Mouse (Mus musculus) midbrain, embryonic 13.5 days (tissue): Measurements from ENCODE around the gene Pigs. TPM values are rescaled to one million over a fixed set of nuclear protein-coding genes. Genes with fewer than 3 reads are reported as not detected.

Experiments
- ATAC-seq: fragments of 200-750 bp; cut with Nextera tagmentation; 2 replicates; pipeline ENCODE4 v1.8.0; 2017; ENCODE audit warnings: mild to moderate bottlenecking, moderate TSS enrichment, moderate library complexity
- H3K27ac ChIP-seq: fragments of 300-500 bp; sonication (generic); 2 replicates; pipeline ENCODE4 v1.5.1; 2015; ENCODE audit warnings: inconsistent platforms, mild to moderate bottlenecking, moderate library complexity
- H3K27me3 ChIP-seq: fragments of 300-500 bp; sonication (generic); 2 replicates; pipeline ENCODE4 v1.6.1; 2015; ENCODE audit warnings: mild to moderate bottlenecking, inconsistent platforms
- H3K36me3 ChIP-seq: fragments of 300-500 bp; sonication (generic); 2 replicates; pipeline ENCODE4 v1.6.1; 2015; ENCODE audit warnings: mild to moderate bottlenecking, inconsistent platforms
- H3K4me1 ChIP-seq: fragments of 300-500 bp; sonication (generic); replicated peaks from 2 replicates; pipeline ENCODE4 v1.6.1; 2015; ENCODE audit warnings: inconsistent platforms
- H3K4me2 ChIP-seq: fragments of 300-500 bp; sonication (generic); replicated peaks from 2 replicates; pipeline ENCODE4 v1.6.1; 2015; ENCODE audit warnings: moderate library complexity, mild to moderate bottlenecking, inconsistent platforms
- H3K4me3 ChIP-seq: fragments of 300-500 bp; sonication (generic); replicated peaks from 2 replicates; pipeline ENCODE4 v1.5.1; 2015; ENCODE audit warnings: mild to moderate bottlenecking, inconsistent platforms
- H3K9ac ChIP-seq: fragments of 300-500 bp; sonication (generic); replicated peaks from 2 replicates; pipeline ENCODE4 v1.6.1; 2015; ENCODE audit warnings: mild to moderate bottlenecking, inconsistent platforms
- H3K9me3 ChIP-seq: fragments of 300-500 bp; sonication (generic); 2 replicates; pipeline ENCODE4 v1.6.1; 2016; ENCODE audit warnings: mild to moderate bottlenecking, inconsistent platforms
- WGBS: fragments of 180-500 bp; shearing (Covaris S2); methylation state at CpG from one replicate; pipeline ENCODE4 v1.1.7; 2015; 5-methylcytosine and 5-hydroxymethylcytosine counted together
- polyA plus RNA-seq: library from polyadenylated mRNA; unstranded; fragments of >200 nt; fragmentation: Nextera tagmentation; extraction: Ambion mirVana; gene quantifications from 2 replicates; pipeline ENCODE4 v1.2.1, GENCODE M21; 2015

The Pigs gene
- polyA plus RNA-seq, 1 experiment from 2014 or later = 66.6 TPM

DNA sequence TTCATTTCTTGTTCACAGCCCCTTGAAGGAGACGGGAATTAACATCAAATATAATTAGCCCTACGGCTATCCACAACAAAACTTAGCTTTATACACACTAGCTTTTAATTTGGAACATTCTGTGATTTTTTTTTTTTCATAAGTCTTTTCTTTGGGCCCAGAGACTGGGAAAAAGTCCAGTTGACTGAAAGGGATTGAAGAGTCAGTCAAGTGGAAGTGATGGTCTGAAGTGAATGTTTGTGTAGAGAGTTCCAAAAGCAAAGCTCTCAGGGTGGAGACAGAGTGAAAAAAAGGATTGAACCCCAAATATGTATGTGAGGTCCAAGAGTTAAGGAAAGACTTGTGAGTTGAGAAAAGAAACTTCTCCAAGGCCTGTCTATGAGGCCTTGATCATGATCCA lies 9.8 kb upstream of the Pigs start:
- Histone ChIP-seq H3K27ac (no peak overlapping the region), H3K36me3 (peaks cover 75% of the 10 kb centered on the region), H3K9ac (no peak overlapping the region), H3K4me3 (no peak overlapping the region), H3K27me3 (no peaks in the 10 kb centered on the region), H3K9me3 (no peaks in the 10 kb centered on the region), H3K4me1 (peaks cover 8% of the 10 kb centered on the region; the same call in 1 of the 2 replicates), H3K4me2 (no peak overlapping the region)
- ATAC-seq = no peak
- 93% methylated on average over 2 of the region's 2 CpGs for WGBS

DNA sequence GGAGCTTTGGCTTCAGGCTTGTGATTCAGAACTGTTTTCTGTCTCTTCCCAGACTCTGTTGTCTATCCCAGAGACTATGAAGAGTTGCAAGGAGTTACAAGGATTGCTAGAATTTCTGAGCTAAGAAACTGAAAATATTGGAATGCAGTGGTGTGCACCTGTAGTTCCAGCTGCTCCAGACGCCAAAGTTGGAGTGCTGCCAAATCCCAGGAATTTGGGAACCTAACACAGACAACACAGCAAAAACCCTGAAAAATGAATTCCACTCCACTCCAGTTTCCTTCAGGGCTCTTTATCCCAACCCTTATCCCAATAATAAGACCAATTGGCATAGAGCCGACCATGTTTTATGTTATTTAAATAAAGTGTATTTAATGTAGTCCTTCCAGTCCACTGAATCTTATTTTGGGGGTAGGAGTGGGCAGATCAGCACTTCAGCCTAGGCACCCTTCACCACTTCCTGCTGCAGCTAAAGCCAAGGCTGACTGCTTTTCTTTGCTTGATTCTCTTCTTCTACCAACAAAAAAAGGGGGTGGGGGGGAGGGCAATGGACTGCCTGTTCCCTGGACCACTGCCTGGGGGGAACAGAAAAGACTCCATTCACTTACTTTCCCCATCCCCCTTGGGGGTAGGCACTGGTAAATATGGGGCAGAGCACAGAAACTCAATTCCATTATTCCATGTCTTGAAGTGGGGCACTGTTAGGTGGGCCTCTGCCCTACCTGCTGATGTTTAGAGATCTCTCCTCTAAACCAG lies 6.0 kb upstream of the Pigs start:
- H3K4me1 ChIP-seq = peaks cover 8% of the 10 kb centered on the region; the same call in 1 of the 2 replicates
- H3K9me3 ChIP-seq = no peaks in the 10 kb centered on the region
- H3K36me3 ChIP-seq = peaks cover 41% of the 10 kb centered on the region
- peak; percentile 40; the same call in 1 of the 2 replicates for ATAC-seq
- H3K27me3 ChIP-seq = no peaks in the 10 kb centered on the region
- no peak overlapping the region for H3K9ac ChIP-seq
- no peak overlapping the region for H3K27ac ChIP-seq
- 71% methylated on average over 2 of the region's 2 CpGs for WGBS
- H3K4me3 ChIP-seq = no peak overlapping the region
- H3K4me2 ChIP-seq = peak overlapping the region; percentile 29; the same call in 1 of the 2 replicates

DNA sequence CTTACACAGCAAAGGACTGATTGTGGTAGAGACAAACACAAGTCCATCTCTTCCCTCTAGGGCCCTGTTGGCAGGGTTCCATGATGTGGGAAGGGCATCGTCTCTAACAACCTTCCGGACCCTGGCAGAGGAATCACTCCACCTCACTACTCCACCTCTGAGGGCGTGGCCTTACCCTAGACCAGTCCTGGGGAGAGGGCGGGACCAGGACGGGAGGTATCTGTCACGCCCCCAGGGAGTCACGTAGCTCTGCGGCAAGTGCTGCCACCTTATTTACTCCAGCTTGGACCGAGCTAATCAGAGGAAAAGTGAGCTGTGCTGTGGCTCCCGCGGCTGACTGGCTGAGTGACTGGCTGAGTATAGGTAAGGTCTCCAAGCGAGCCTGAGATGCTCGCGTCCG lies 5.4 kb upstream of the Pigs start, which contains the start of gene Aldoc:
Aldoc (plus strand) TSS at position 109 of the 400 bp plus-strand sequence.
- H3K9me3 ChIP-seq = no peaks in the 10 kb centered on the region
- no peaks in the 10 kb centered on the region for H3K27me3 ChIP-seq
- H3K4me1 ChIP-seq = peaks cover 8% of the 10 kb centered on the region; the same call in 1 of the 2 replicates
- ATAC-seq = peak; percentile 84
- 12% methylated on average over 15 of the region's 15 CpGs for WGBS
- peak within 1 kb of the TSS; percentile 44 for H3K27ac ChIP-seq
- peak within 1 kb of the TSS; percentile 36; the same call in 1 of the 2 replicates for H3K9ac ChIP-seq
- peak within 1 kb of the TSS; percentile 29 for H3K4me2 ChIP-seq
- H3K4me3 ChIP-seq = peak within 1 kb of the TSS; percentile 17; the same call in 1 of the 2 replicates
- peaks cover 34% of the 10 kb centered on the region for H3K36me3 ChIP-seq

DNA sequence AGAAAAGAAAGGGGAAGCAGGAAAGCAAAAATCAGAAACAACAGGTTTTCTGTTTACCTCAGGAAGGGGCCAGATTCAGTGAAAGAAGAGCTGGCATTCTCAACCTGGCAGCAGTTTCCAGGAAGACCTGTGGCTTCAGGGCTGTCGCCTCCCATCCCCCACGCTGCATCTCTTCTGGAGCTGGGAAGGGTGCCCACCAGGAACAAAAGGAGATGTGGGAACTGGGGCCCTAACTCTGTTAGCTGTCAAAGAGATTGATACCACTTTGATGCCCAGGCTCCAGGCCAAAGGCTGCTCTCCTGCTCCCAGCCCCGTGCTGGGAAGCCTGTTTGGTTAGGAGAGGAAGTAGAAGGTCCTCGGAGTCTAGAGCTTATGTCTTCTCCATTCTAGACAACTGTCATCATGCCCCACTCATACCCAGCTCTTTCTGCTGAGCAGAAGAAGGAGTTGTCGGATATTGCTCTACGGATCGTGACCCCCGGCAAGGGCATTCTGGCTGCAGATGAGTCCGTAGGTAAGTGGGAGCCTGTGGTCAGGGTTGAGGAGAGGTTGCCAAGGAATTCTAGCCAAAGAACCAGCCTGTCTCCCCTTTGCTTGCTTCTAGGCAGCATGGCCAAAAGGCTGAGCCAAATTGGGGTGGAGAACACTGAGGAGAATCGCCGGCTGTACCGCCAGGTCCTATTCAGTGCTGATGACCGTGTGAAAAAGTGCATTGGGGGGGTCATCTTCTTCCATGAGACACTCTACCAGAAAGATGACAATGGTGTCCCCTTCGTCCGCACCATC lies 4.0 kb upstream of the Pigs start:
- no peaks in the 10 kb centered on the region for H3K9me3 ChIP-seq
- H3K4me3 ChIP-seq = no peak overlapping the region
- no peak overlapping the region; the same call in 1 of the 2 replicates for H3K4me2 ChIP-seq
- ATAC-seq = no peak
- H3K36me3 ChIP-seq = peaks cover 21% of the 10 kb centered on the region
- H3K27ac ChIP-seq = no peak overlapping the region
- no peak overlapping the region for H3K9ac ChIP-seq
- peaks cover 13% of the 10 kb centered on the region for H3K4me1 ChIP-seq
- WGBS = 91% methylated on average over 15 of the region's 15 CpGs
- no peaks in the 10 kb centered on the region for H3K27me3 ChIP-seq

DNA sequence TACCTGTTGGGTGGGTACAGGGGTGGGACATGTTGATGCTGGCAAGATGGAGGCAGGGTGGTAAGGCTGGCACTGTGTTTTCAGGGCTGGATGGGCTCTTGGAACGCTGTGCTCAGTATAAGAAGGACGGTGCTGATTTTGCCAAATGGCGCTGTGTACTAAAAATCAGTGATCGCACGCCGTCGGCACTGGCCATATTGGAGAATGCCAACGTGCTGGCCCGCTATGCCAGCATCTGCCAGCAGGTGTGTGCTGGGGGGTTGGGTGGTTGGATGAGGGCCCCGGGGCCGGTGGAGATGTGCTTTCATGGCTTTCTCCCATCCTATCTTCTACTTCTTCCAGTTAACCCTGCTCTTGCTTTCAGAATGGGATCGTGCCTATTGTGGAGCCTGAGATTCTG lies 3.2 kb upstream of the Pigs start:
- peaks cover 15% of the 10 kb centered on the region for H3K36me3 ChIP-seq
- peaks cover 19% of the 10 kb centered on the region for H3K4me1 ChIP-seq
- no peaks in the 10 kb centered on the region for H3K9me3 ChIP-seq
- no peak overlapping the region for H3K27ac ChIP-seq
- H3K4me2 ChIP-seq = no peak overlapping the region; the same call in 1 of the 2 replicates
- no peak for ATAC-seq
- no peak overlapping the region for H3K9ac ChIP-seq
- 94% methylated on average over 12 of the region's 12 CpGs for WGBS
- H3K27me3 ChIP-seq = no peaks in the 10 kb centered on the region
- H3K4me3 ChIP-seq = no peak overlapping the region

DNA sequence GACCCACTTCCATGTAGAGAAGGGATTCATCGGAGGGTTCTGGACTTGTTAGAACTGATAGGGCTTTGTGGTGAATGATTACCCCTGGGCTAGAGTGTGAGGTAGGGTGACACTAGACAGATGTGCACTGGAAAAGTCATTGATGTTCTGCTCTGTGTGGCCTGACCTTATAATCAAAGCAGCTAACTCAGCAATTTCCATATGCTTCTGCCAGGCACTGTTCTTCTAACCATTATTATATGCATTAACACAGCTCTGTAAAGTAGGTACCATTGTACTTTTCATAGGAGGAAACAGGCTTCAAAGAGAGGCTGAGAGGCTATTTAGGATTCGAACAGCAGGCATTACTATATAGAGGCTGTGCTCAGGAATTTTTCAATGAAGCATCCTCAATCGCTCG lies 1.0 kb upstream of the Pigs start:
- 94% methylated on average over 4 of the region's 4 CpGs for WGBS

DNA sequence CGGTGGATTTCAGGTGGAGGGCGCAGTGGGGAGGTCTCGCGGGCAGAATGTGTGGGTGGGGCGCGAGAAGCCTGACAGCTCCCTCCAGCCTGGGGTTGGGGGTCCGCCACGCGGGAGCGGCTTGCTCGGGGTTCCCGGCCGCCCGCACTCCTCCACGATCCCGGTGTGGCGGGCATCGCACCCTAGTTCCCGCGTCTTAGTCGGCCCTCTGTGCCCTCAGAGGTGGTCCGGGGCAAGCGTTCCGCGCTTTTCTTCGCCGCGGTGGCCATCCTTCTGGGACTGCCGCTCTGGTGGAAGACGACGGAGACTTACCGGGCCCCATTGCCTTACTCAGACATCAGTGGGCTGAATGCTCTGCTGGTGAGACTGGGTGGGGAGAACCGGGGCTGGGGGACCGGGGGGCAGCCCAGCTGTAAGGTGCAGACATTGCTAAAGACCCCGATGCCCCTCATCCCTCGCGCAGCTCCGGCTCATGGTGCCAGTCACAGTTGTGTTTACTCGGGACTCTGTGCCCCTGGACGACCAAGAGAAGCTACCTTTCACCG lies 369 bp downstream of the Pigs start:
- peak overlapping the region; percentile 90 for H3K4me3 ChIP-seq
- H3K4me2 ChIP-seq = peak overlapping the region; percentile 95
- H3K9ac ChIP-seq = peak overlapping the region; percentile 88
- peaks cover 13% of the 10 kb centered on the region for H3K36me3 ChIP-seq
- H3K9me3 ChIP-seq = no peaks in the 10 kb centered on the region
- under 1% methylated on average over 41 of the region's 41 CpGs for WGBS
- H3K4me1 ChIP-seq = peaks cover 11% of the 10 kb centered on the region
- no peaks in the 10 kb centered on the region for H3K27me3 ChIP-seq
- H3K27ac ChIP-seq = no peak overlapping the region; the same call in 1 of the 2 replicates
- ATAC-seq = peak; percentile 88

More for the DNA sequence above, 1.0 kb upstream of the Pigs start:
- Histone ChIP-seq H3K4me2 (no peak overlapping the region), H3K36me3 (no peaks in the 10 kb centered on the region), H3K27ac (no peak overlapping the region), H3K4me1 (peaks cover 19% of the 10 kb centered on the region), H3K9me3 (no peaks in the 10 kb centered on the region), H3K27me3 (no peaks in the 10 kb centered on the region), H3K4me3 (no peak overlapping the region), H3K9ac (no peak overlapping the region)
- ATAC-seq = no peak

DNA sequence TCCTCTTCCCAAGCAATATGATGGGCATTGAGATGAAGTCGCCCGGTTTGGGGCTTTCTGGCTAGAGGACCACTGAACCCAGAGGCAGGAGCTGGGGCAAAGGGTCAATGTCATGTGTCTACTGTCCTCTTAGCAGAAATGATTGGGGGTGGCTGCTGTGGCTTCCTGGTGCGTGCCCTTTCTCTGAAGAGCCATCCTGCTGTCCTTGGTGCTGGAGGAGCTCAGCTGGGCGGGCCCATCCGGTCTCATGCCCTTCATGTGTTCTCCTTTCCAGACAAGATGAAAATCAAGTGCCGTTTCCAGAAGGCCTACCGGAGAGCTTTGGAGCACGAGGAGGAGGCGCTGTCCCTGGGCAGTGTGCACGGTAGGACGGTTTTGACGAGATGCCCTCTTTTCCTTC lies 4.5 kb downstream of the Pigs start:
- Histone ChIP-seq H3K4me1 (peaks cover 11% of the 10 kb centered on the region), H3K27me3 (no peaks in the 10 kb centered on the region), H3K9me3 (no peaks in the 10 kb centered on the region), H3K4me2 (no peak overlapping the region), H3K27ac (no peak overlapping the region), H3K9ac (no peak overlapping the region), H3K4me3 (no peak overlapping the region), H3K36me3 (peaks cover 50% of the 10 kb centered on the region)
- ATAC-seq = no peak
- 97% methylated on average over 12 of the region's 12 CpGs for WGBS

DNA sequence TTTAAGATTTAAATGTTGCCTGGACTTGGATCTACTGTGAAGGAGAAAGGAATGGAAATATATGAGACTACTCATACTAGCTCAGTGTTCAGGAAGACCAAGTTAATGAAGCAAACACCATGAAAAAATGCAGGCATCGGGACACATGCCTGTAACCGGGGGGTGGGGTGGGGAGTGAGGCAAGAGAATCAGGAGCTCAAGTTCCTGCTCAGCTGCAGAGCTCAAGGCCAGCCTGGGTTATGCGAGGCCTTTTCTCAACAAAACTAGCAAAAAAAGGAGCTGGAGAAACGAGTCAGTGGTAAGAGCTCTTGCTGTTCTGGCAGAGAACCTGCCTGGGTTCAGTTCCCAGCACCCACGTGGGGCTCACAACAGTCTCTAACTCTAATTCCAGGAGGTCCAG lies 5.8 kb downstream of the Pigs start:
- Histone ChIP-seq H3K9ac (no peak overlapping the region), H3K27ac (no peak overlapping the region), H3K4me3 (no peak overlapping the region), H3K36me3 (peaks cover 60% of the 10 kb centered on the region), H3K4me2 (no peak overlapping the region), H3K27me3 (no peaks in the 10 kb centered on the region), H3K4me1 (peaks cover 8% of the 10 kb centered on the region), H3K9me3 (no peaks in the 10 kb centered on the region)
- ATAC-seq = no peak
- WGBS = 96% methylated on average over 5 of the region's 5 CpGs

DNA sequence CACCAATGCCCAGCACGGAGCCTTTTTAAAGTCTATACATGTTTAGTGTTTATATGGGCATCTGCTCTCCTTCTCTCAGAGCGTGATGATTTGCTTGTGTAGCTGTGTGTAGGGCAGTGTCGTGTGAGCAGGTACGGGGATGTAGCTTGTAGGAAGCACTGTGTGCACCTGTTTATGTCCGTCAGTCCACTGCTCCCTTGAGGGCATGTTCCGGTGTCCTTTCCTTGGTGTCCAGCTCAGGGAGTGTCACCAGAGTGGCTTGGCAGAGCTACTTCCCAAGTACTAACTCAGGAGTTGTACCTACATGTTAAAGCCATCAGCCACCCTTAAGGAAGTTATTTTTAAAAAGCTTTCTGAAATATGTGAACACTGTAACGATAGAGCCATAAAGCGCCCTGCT lies 8.8 kb downstream of the Pigs start:
- ATAC-seq = no peak
- H3K27ac ChIP-seq = no peak overlapping the region
- no peak overlapping the region for H3K4me3 ChIP-seq
- no peaks in the 10 kb centered on the region for H3K27me3 ChIP-seq
- H3K4me2 ChIP-seq = no peak overlapping the region
- WGBS = 95% methylated on average over 8 of the region's 8 CpGs
- no peak overlapping the region for H3K9ac ChIP-seq
- H3K9me3 ChIP-seq = no peaks in the 10 kb centered on the region
- no peaks in the 10 kb centered on the region for H3K4me1 ChIP-seq
- peaks cover 87% of the 10 kb centered on the region for H3K36me3 ChIP-seq

DNA sequence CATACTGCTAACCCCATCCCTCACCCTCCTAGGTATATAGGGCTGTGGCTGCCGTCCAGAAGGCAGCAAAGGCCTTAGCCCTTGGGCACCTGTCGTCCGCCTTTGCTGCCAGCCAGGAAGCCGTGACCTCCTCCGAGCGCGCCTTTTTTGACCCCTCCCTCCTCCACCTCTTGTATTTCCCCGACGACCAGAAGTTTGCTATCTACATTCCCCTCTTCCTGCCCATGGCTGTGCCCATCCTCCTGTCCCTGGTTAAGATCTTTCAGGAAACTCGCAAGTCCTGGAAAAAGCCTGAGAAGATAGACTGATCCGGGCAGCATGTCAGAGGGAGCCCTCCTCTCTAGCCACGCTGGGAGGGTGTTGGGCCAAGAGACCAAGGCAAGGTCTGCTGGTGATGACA lies 13.5 kb downstream of the Pigs start:
- ATAC-seq = no peak
- Histone ChIP-seq H3K27me3 (no peaks in the 10 kb centered on the region), H3K9ac (no peak overlapping the region), H3K27ac (no peak overlapping the region), H3K9me3 (no peaks in the 10 kb centered on the region), H3K4me2 (no peak overlapping the region), H3K4me1 (peaks cover 34% of the 10 kb centered on the region), H3K4me3 (no peak overlapping the region), H3K36me3 (peaks cover 46% of the 10 kb centered on the region)
- 87% methylated on average over 12 of the region's 12 CpGs for WGBS
